Mouse (Mus musculus) fat pad, adult 2 months (tissue): Measurements from ENCODE around the gene Reln.

ENCODE experiments used
- DNase-seq: peaks from one replicate; pipeline ENCODE4 v3.0.0-alpha.2; 2011; ENCODE audit warnings: low read depth, low spot score; ENCODE audit errors: extremely low read depth

Reln gene

GRCm38 (mm10) chr5:21938138-21938537 lies 406.4 kb downstream of the Reln start:
- no peak for DNase-seq

GRCm38 (mm10) chr5:21936627-21937026 lies 407.9 kb downstream of the Reln start:
- DNase-seq = no peak

GRCm38 (mm10) chr5:21936096-21936495 lies 408.4 kb downstream of the Reln start:
- DNase-seq = no peak

- no peak for DNase-seq
Observed at GRCm38 (mm10) chr5:21934811-21935396, 409.6 kb downstream of the Reln start.

- DNase-seq = no peak
Observed at GRCm38 (mm10) chr5:21934173-21934698, 410.3 kb downstream of the Reln start.

- no peak for DNase-seq
Observed at GRCm38 (mm10) chr5:21933340-21934075, 411.0 kb downstream of the Reln start.

GRCm38 (mm10) chr5:21931151-21931550 lies 413.4 kb downstream of the Reln start:
- no peak for DNase-seq

GRCm38 (mm10) chr5:21920310-21920709 lies 424.2 kb downstream of the Reln start:
- no peak for DNase-seq

GRCm38 (mm10) chr5:21919281-21919780 lies 425.2 kb downstream of the Reln start:
- DNase-seq = no peak

GRCm38 (mm10) chr5:21915973-21916372 lies 428.5 kb downstream of the Reln start:
- no peak for DNase-seq

GRCm38 (mm10) chr5:21914776-21915175 lies 429.7 kb downstream of the Reln start:
- DNase-seq = no peak

GRCm38 (mm10) chr5:21912835-21913530 lies 431.5 kb downstream of the Reln start:
- no peak for DNase-seq

- no peak for DNase-seq
Observed at GRCm38 (mm10) chr5:21910726-21911125, 433.8 kb downstream of the Reln start.

GRCm38 (mm10) chr5:21909713-21910112 lies 434.8 kb downstream of the Reln start:
- no peak for DNase-seq

GRCm38 (mm10) chr5:21901411-21901810 lies 443.1 kb downstream of the Reln start:
- no peak for DNase-seq

- no peak for DNase-seq
Observed at GRCm38 (mm10) chr5:21900891-21901290, 443.6 kb downstream of the Reln start.

- no peak for DNase-seq
Observed at GRCm38 (mm10) chr5:21898875-21899274, 445.6 kb downstream of the Reln start.

- no peak for DNase-seq
Observed at GRCm38 (mm10) chr5:21896586-21896985, 447.9 kb downstream of the Reln start.

- no peak for DNase-seq
Observed at GRCm38 (mm10) chr5:21894168-21894567, 450.3 kb downstream of the Reln start.

GRCm38 (mm10) chr5:21866750-21867149 lies 477.8 kb downstream of the Reln start:
- no peak for DNase-seq

GRCm38 (mm10) chr5:21866311-21866712 lies 478.2 kb downstream of the Reln start:
- no peak for DNase-seq
